Mouse (Mus musculus): ENCODE measurements around the gene Ucn3. TPM values are rescaled to one million over a fixed set of nuclear protein-coding genes. Genes with fewer than 3 reads are reported as not detected.

The Ucn3 gene
- polyA plus RNA-seq (2012; ENCODE audit: insufficient read depth, insufficient read length, missing spikeins) = not detected in 2 replicates

DNA sequence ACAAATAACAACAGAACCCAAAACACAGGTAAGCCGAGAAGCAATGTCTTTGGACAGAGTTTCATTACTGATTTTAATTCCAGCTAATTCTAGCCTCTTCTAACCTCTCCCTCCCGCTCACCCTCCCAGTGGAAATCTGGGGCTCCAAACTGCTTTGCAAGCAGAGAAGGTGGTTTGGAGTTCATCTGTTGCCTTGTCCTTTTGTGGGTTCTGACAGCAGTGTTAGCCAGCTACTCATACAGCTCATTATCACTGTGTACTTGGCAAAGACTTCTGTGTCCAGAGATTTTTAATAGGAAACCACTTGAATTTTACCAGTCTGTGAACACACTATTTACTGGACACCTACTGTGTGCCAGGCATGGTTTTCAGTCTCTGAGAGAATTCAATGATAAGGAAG, at the start of gene Ucn3:
Gene Ucn3, minus strand, starts transcription at position 101 of the 400 bp plus-strand sequence.
- TF ChIP-seq POLR2A (IDR thresholded peaks at IDR 0.05; ENCODE audit: borderline replicate concordance, low read depth, low read length) (no peak), CTCF (IDR thresholded peaks at IDR 0.05; ENCODE audit: low read depth, low read length) (no peak)
- Histone ChIP-seq H3K4me3 (ENCODE audit: insufficient read depth, low read length) (no peak within 1 kb of the TSS), H3K27ac (ENCODE audit: insufficient read depth, low read depth, low read length) (no peak within 1 kb of the TSS), H3K4me1 (ENCODE audit: control insufficient read depth, insufficient read depth, low read length) (no peaks in the 10 kb centered on the region)

DNA sequence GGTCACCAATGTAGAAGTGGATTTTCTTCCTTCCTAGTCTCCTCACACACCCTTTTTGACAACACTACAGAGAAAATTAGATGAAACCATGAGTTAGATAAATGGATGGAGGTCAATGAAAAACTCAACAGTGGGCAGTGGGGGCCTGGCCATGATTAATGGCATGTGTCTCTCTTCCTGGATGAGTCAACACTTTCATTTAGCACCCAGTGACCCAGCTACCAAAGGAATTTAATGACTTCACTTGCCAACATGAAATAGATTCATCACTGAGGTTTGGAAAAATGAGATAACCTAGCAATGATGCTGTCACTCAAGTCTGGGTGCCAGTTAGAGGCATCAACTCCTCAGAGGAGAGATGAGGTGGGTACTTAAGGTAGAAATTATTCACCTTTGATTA, 46.9 kb upstream of the Ucn3 start:
- TF ChIP-seq POLR2A (IDR thresholded peaks at IDR 0.05; ENCODE audit: borderline replicate concordance, low read depth, low read length) (no peak), CTCF (IDR thresholded peaks at IDR 0.05; ENCODE audit: low read depth, low read length) (no peak)
- Histone ChIP-seq H3K27ac (ENCODE audit: insufficient read depth, low read depth, low read length) (no peak overlapping the region), H3K4me3 (ENCODE audit: insufficient read depth, low read length) (no peak overlapping the region), H3K4me1 (ENCODE audit: control insufficient read depth, insufficient read depth, low read length) (no peaks in the 10 kb centered on the region)

DNA sequence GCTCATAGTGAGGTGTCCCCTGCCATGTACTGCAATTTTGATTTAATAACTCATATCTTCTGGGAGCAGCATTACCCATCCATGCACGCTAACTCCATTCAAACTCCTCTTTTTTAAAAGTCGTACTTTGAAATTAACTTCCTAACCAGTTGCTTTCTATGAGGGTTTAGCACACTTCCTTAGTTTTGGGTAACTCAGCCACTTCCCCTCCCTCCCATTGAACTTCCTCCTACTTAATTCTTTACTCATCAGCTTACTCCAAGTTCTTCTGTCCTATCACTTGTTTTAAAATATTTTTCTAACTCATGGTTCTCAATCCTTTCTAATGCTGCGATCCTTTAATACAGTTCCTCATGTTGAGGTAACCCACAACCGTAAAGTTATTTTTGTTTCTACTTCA, 23.7 kb upstream of the Ucn3 start:
- H3K4me3 ChIP-seq (ENCODE audit: insufficient read depth, low read length) = no peak overlapping the region
- H3K4me1 ChIP-seq (ENCODE audit: control insufficient read depth, insufficient read depth, low read length) = no peaks in the 10 kb centered on the region
- no peak overlapping the region for H3K27ac ChIP-seq (ENCODE audit: insufficient read depth, low read depth, low read length)
- TF ChIP-seq POLR2A (IDR thresholded peaks at IDR 0.05; ENCODE audit: borderline replicate concordance, low read depth, low read length) (no peak), CTCF (IDR thresholded peaks at IDR 0.05; ENCODE audit: low read depth, low read length) (no peak)

DNA sequence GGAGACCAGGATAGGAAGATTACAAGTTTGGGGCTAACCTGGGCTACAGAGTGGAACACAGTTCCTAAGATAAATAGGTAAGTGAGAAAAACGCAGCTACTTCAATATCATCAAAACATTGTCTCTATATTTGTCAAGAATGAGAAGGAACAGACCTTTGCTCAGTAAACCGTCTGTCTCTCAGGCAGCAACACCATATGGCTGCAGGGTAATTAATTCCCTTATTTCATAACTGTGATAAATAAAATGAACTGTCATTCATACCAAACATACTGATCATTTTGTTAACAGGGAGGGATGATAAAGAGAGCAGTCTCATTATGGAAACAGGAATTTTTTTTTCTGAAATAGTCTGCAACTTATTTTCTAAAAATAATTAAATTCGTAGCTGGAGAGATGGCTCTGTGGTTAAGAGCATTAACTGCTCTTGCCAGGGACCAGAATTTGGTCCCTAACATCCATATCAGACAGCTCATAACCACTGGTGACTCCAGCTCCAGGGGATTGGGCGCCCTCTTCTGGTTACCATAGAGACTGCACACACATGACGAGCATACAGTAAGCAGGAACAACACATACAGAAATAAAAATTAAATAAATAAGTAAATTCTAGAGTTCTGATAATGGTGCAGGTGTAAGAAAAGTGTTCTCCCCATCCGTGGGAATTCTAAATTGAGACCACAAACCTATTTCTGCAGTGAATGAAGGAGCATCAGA, 6.2 kb upstream of the Ucn3 start:
- H3K27ac ChIP-seq (ENCODE audit: insufficient read depth, low read depth, low read length) = no peak overlapping the region
- H3K4me1 ChIP-seq (ENCODE audit: control insufficient read depth, insufficient read depth, low read length) = no peaks in the 10 kb centered on the region
- H3K4me3 ChIP-seq (ENCODE audit: insufficient read depth, low read length) = no peak overlapping the region
- TF ChIP-seq CTCF (IDR thresholded peaks at IDR 0.05; ENCODE audit: low read depth, low read length) (no peak), POLR2A (IDR thresholded peaks at IDR 0.05; ENCODE audit: borderline replicate concordance, low read depth, low read length) (no peak)

DNA sequence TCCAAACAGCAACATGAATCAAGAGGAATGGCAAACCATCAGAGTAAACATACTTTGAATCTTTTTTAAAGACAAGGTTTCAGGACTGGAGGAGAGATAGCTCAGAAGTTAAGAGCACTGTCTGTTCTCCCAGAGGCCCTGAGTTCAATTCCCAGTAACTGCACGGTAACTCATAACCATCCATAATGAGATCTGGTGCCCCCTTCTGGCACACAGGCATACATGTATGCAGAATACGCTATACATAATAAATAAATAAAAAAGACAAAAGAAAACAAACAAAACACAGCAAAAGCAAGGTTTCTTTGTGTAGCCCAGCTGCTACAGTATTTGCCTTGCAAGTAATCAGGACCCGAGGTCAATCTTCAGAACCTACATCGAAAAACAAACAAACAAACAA, 4.3 kb upstream of the Ucn3 start:
- Histone ChIP-seq H3K4me3 (ENCODE audit: insufficient read depth, low read length) (no peak overlapping the region), H3K27ac (ENCODE audit: insufficient read depth, low read depth, low read length) (no peak overlapping the region), H3K4me1 (ENCODE audit: control insufficient read depth, insufficient read depth, low read length) (no peaks in the 10 kb centered on the region)
- no peak for TF ChIP-seq POLR2A (IDR thresholded peaks at IDR 0.05; ENCODE audit: borderline replicate concordance, low read depth, low read length)
- no peak for TF ChIP-seq CTCF (IDR thresholded peaks at IDR 0.05; ENCODE audit: low read depth, low read length)

DNA sequence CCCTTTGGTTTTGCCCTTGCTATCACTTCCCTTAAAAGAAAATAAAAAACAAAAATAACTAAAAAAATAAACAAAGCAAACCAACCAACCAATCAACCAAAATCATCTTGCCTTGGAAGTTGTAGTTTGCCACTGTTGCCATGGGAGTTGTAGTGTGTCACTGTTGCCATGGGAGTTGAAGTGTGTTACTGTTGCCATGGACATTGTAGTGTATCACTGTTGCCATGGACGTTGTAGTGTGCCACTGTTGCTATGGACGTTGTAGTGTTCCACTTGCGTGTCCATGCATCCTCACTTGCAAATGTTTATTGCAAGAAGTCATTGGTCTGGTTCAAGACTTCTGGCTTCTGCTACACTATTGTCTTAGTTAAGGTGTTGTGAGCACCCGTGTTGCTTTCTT, 2.1 kb upstream of the Ucn3 start:
- no peak for TF ChIP-seq POLR2A (IDR thresholded peaks at IDR 0.05; ENCODE audit: borderline replicate concordance, low read depth, low read length)
- H3K4me1 ChIP-seq (ENCODE audit: control insufficient read depth, insufficient read depth, low read length) = no peaks in the 10 kb centered on the region
- H3K4me3 ChIP-seq (ENCODE audit: insufficient read depth, low read length) = no peak overlapping the region

DNA sequence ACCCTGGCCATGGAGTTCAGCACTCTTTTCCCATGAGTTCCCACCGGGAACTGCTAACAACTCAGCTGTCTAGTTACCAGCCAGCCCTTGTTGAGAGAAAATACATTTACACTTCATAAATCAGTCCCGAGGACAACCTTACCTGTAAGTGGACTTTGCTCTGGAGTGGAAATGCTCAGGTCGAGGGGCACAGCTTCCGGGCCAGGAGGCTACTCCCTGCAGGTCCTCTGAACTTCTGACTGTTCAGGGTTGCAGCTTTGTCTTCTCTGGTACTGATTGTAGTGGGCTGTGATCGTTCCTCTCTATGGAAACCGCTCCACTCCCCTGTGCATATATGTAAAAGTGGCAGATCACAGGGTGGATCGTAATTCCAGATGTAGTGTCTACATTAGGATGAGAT, 450 bp downstream of the Ucn3 start:
- no peak overlapping the region for H3K27ac ChIP-seq (ENCODE audit: insufficient read depth, low read depth, low read length)
- TF ChIP-seq CTCF (IDR thresholded peaks at IDR 0.05; ENCODE audit: low read depth, low read length) (no peak), POLR2A (IDR thresholded peaks at IDR 0.05; ENCODE audit: borderline replicate concordance, low read depth, low read length) (no peak)
- H3K4me3 ChIP-seq (ENCODE audit: insufficient read depth, low read length) = no peak overlapping the region
- H3K4me1 ChIP-seq (ENCODE audit: control insufficient read depth, insufficient read depth, low read length) = no peaks in the 10 kb centered on the region

More for the DNA sequence above, 2.1 kb upstream of the Ucn3 start:
- no peak overlapping the region for H3K27ac ChIP-seq (ENCODE audit: insufficient read depth, low read depth, low read length)

DNA sequence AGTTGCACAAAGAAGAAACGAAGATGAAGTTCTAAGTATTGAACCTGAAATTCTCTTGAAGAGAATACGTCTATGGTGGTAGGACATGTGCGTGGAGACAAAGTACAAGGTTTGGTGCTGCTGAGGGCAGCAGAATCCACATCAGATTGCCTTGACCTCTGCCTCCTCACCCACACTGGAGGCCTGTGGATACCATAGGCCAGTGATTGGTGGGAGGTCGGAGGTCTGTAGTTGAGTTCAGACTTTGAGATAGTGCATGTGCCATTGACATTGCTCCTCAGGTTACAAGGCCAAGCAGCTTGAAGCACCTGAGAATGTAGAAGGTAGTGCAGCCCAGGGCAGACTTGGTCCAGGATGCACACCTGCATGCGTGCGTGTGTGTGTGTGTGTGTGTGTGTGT, 19.1 kb downstream of the Ucn3 start:
- Histone ChIP-seq H3K4me3 (ENCODE audit: insufficient read depth, low read length) (no peak overlapping the region), H3K4me1 (ENCODE audit: control insufficient read depth, insufficient read depth, low read length) (no peaks in the 10 kb centered on the region), H3K27ac (ENCODE audit: insufficient read depth, low read depth, low read length) (no peak overlapping the region)
- no peak for TF ChIP-seq CTCF (IDR thresholded peaks at IDR 0.05; ENCODE audit: low read depth, low read length)

DNA sequence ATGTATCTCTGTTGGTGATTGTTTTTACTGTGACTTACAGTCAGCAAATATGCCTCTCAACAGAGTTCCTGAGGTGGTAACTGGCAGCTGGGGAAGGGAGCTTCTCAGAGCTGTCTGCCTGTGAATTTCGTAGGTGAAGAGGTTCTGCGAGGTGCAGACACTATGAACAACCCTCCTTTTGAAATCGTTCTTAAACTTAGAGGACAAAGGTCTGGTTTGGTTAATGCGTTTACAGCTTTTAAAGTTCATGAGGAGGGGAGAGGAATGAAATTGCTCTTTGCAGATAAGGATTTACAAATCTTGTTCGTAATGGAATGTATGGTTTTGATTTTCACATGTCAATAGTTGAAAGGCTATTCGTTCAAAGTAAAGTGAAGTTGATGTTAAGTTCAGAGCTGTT, 19.5 kb downstream of the Ucn3 start:
- H3K4me3 ChIP-seq (ENCODE audit: insufficient read depth, low read length) = no peak overlapping the region
- no peak overlapping the region for H3K27ac ChIP-seq (ENCODE audit: insufficient read depth, low read depth, low read length)
- TF ChIP-seq POLR2A (IDR thresholded peaks at IDR 0.05; ENCODE audit: borderline replicate concordance, low read depth, low read length) (no peak), CTCF (IDR thresholded peaks at IDR 0.05; ENCODE audit: low read depth, low read length) (no peak)
- H3K4me1 ChIP-seq (ENCODE audit: control insufficient read depth, insufficient read depth, low read length) = no peaks in the 10 kb centered on the region

DNA sequence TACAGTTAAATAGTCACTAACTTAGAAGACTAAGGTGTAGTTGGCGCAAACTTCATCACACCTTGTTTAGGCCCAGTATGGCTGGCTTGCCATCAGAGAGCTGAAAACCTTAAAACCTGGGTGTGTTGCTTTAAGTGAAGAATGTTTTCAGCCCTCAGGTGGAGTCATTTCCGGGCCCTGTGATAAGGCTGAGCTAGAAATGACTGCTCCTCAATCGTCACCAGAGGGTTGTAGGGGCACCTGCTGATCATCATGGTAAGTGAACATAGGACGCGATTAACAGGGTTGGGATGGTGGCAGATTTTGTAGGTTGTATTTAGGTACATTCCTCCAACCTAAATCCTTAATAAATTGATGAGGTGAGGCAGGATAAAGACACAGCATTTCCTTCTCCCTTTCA, 20.7 kb downstream of the Ucn3 start:
- TF ChIP-seq CTCF (IDR thresholded peaks at IDR 0.05; ENCODE audit: low read depth, low read length) = no peak
- TF ChIP-seq POLR2A (IDR thresholded peaks at IDR 0.05; ENCODE audit: borderline replicate concordance, low read depth, low read length) = no peak
- H3K27ac ChIP-seq (ENCODE audit: insufficient read depth, low read depth, low read length) = no peak overlapping the region
- H3K4me1 ChIP-seq (ENCODE audit: control insufficient read depth, insufficient read depth, low read length) = no peaks in the 10 kb centered on the region
- no peak overlapping the region for H3K4me3 ChIP-seq (ENCODE audit: insufficient read depth, low read length)

Measured in bone marrow macrophage, adult 2 months (primary cell).